Mouse (Mus musculus): ENCODE measurements at regions not wholly inside any gene's neighbourhood (a gene's known extent, or its start where the extent isn't known, plus 50 kb on each side); places are given as distances from the start of the nearest gene placed in this dataset.

GRCm38 (mm10) chr2:47862446-47862845 is 951.5 kb upstream of the Acvr2a start:
- TF ChIP-seq SMC3 (IDR thresholded peaks at IDR 0.05; ENCODE audit: low read depth, low read length) (no peak), POLR2AphosphoS2 (IDR thresholded peaks at IDR 0.05; ENCODE audit: low read length) (no peak), POLR2A (IDR thresholded peaks at IDR 0.05; ENCODE audit: control insufficient read depth in 1 of 2, insufficient read depth in 1 of 2, low read depth in 1 of 2, low read length in 2 of 2, poor library complexity in 1 of 2) (no peak), GATA1 (IDR thresholded peaks at IDR 0.05; ENCODE audit: low read depth, low read length) (no peak), CTCF (IDR thresholded peaks at IDR 0.05 in 2 of 3, conservative IDR thresholded peaks at IDR 0.05 in 1 of 3; ENCODE audit: control insufficient read depth in 1 of 3, insufficient read depth in 1 of 3, low read depth in 2 of 3, low read length in 3 of 3, poor library complexity in 1 of 3, severe bottlenecking in 1 of 3) (no peak), MAFK (IDR thresholded peaks at IDR 0.05; ENCODE audit: borderline replicate concordance, low read depth, low read length) (no peak), USF2 (IDR thresholded peaks at IDR 0.05; ENCODE audit: borderline replicate concordance in 1 of 2, insufficient read depth in 1 of 2, low read depth in 1 of 2, low read length in 2 of 2) (no peak), SIN3A (IDR thresholded peaks at IDR 0.05; ENCODE audit: low read length) (no peak), UBTF (IDR thresholded peaks at IDR 0.05; ENCODE audit: borderline replicate concordance, insufficient read depth, low read depth, low read length) (no peak), NELFE (IDR thresholded peaks at IDR 0.05; ENCODE audit: low read depth, low read length) (no peak), EP300 (IDR thresholded peaks at IDR 0.05; ENCODE audit: low read depth in 1 of 2, low read length in 2 of 2) (no peak)

Measured in MEL (cell line).